Mouse (Mus musculus): ENCODE data around the gene Cxadr. TPM values are rescaled to one million over a fixed set of nuclear protein-coding genes. Genes with fewer than 3 reads are reported as not detected.

The Cxadr gene
- total and polyA plus RNA-seq, 2 experiments from 2014 or later: 178 to 346 TPM

DNA sequence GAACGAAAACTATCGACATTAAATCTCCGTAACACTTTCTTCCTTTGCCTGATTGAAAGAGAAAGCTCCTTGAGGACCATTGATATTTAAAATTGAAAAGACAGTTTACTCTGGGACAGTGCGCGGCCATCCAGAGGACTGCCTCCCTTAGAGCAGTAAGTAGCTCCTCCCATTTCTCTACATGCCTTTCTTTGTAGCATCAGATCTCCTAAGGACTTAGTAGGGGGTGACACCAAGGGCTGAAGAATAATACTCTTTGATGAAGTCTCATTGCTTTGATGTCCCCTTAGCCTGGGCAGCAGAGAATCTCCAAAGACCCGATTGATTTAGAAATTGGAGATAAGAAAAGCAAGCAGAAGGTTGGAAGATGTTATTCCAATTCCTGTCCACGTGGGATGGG, 20.3 kb downstream of the Cxadr start:
- no peaks in the 10 kb centered on the region; the same call in 1 of the 2 replicates for H3K4me1 ChIP-seq (ENCODE audit: insufficient read depth, low read length)
- H3K9me3 ChIP-seq (ENCODE audit: low read length): no peaks in the 10 kb centered on the region
- peak overlapping the region; percentile 39 for H3K4me2 ChIP-seq (ENCODE audit: low read depth, low read length, poor library complexity, severe bottlenecking)
- no peak overlapping the region for H3K9ac ChIP-seq (replicated peaks; ENCODE audit: low read length, poor library complexity, severe bottlenecking)
- peak; percentile 28 for DNase-seq (ENCODE audit: low spot score)
- peaks cover 10% of the 10 kb centered on the region for H3K36me3 ChIP-seq (ENCODE audit: insufficient read depth, low read length)
- H3K4me3 ChIP-seq (ENCODE audit: low read depth, low read length): 0 out of 2 replicates have a peak overlapping the region, but pooled peaks have one; percentile 1
- no peaks in the 10 kb centered on the region for H3K27me3 ChIP-seq (ENCODE audit: insufficient read depth, low read length)
- no peak for TF ChIP-seq CTCF (IDR thresholded peaks at IDR 0.05)
- peak overlapping the region; percentile 8; the same call in 1 of the 2 replicates for H3K27ac ChIP-seq (ENCODE audit: low read depth, low read length)
- ATAC-seq (ENCODE audit: low FRiP score): no peak
- 6% methylated on average over 7 of the region's 7 CpGs for WGBS

- Histone ChIP-seq H3K9ac (replicated peaks; ENCODE audit: low read length, poor library complexity, severe bottlenecking) (no peak overlapping the region), H3K27me3 (ENCODE audit: insufficient read depth, low read length) (no peaks in the 10 kb centered on the region), H3K4me1 (ENCODE audit: insufficient read depth, low read length) (no peaks in the 10 kb centered on the region; the same call in 1 of the 2 replicates), H3K4me3 (ENCODE audit: low read depth, low read length) (0 out of 2 replicates have a peak overlapping the region, but pooled peaks have one; percentile 1), H3K36me3 (ENCODE audit: insufficient read depth, low read length) (peaks cover 15% of the 10 kb centered on the region), H3K4me2 (ENCODE audit: low read depth, low read length, poor library complexity, severe bottlenecking) (peak overlapping the region; percentile 39), H3K27ac (ENCODE audit: low read depth, low read length) (peak overlapping the region; percentile 8), H3K9me3 (ENCODE audit: low read length) (no peaks in the 10 kb centered on the region)
- TF ChIP-seq CTCF (IDR thresholded peaks at IDR 0.05): no peak
- 2% methylated on average over 7 of the region's 7 CpGs for WGBS
- peak; percentile 51 for DNase-seq (ENCODE audit: low spot score)
- ATAC-seq (ENCODE audit: low FRiP score): peak; percentile 47; the same call in 1 of the 2 replicates
Observed at GRCm38 (mm10) chr16:78322140-78322539, 20.9 kb downstream of the Cxadr start.

- no peak for DNase-seq (ENCODE audit: low spot score)
- no peaks in the 10 kb centered on the region; the same call in 1 of the 2 replicates for H3K4me1 ChIP-seq (ENCODE audit: insufficient read depth, low read length)
- peaks cover 29% of the 10 kb centered on the region for H3K36me3 ChIP-seq (ENCODE audit: insufficient read depth, low read length)
- 85% methylated on average over 27 of the region's 27 CpGs for WGBS
- no peak for ATAC-seq (ENCODE audit: low FRiP score)
- no peak overlapping the region for H3K4me3 ChIP-seq (ENCODE audit: low read depth, low read length)
- H3K27me3 ChIP-seq (ENCODE audit: insufficient read depth, low read length): no peaks in the 10 kb centered on the region
- H3K9me3 ChIP-seq (ENCODE audit: low read length): no peaks in the 10 kb centered on the region
- H3K9ac ChIP-seq (replicated peaks; ENCODE audit: low read length, poor library complexity, severe bottlenecking): no peak overlapping the region
- H3K4me2 ChIP-seq (ENCODE audit: low read depth, low read length, poor library complexity, severe bottlenecking): no peak overlapping the region
- TF ChIP-seq CTCF (IDR thresholded peaks at IDR 0.05): no peak
- H3K27ac ChIP-seq (ENCODE audit: low read depth, low read length): no peak overlapping the region
Observed at GRCm38 (mm10) chr16:78325972-78326848, 24.9 kb downstream of the Cxadr start.

- Histone ChIP-seq H3K9me3 (ENCODE audit: low read length) (no peaks in the 10 kb centered on the region), H3K4me3 (ENCODE audit: low read depth, low read length) (no peak overlapping the region), H3K4me1 (ENCODE audit: insufficient read depth, low read length) (no peaks in the 10 kb centered on the region; the same call in 1 of the 2 replicates), H3K27ac (ENCODE audit: low read depth, low read length) (no peak overlapping the region), H3K4me2 (ENCODE audit: low read depth, low read length, poor library complexity, severe bottlenecking) (no peak overlapping the region), H3K27me3 (ENCODE audit: insufficient read depth, low read length) (no peaks in the 10 kb centered on the region), H3K36me3 (ENCODE audit: insufficient read depth, low read length) (peaks cover 35% of the 10 kb centered on the region), H3K9ac (replicated peaks; ENCODE audit: low read length, poor library complexity, severe bottlenecking) (no peak overlapping the region)
- 90% methylated on average over 7 of the region's 7 CpGs for WGBS
- DNase-seq (ENCODE audit: low spot score): no peak
- no peak for ATAC-seq (ENCODE audit: low FRiP score)
- no peak for TF ChIP-seq CTCF (IDR thresholded peaks at IDR 0.05)
Observed at GRCm38 (mm10) chr16:78327562-78327961, 26.3 kb downstream of the Cxadr start.

DNA sequence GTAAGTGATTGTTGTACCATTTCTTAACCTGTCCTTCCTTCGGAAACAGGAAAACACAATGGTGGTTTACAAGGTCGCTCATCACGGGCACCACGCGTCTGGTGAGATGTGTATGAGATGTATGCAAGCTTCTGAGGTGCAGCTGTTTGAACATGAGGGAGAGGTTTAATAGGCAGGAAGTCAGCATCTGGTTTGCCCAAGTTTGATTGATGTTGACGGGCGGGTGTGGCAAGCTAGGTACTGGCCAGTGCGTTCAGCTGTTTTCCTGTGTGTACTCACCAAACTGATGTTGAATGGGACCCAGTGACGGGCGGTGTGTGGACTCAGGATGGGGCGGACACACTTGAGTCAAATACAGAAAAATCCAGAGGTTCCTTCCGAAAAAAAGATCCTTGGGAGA, 26.7 kb downstream of the Cxadr start:
- Histone ChIP-seq H3K27ac (ENCODE audit: low read depth, low read length) (no peak overlapping the region), H3K4me2 (ENCODE audit: low read depth, low read length, poor library complexity, severe bottlenecking) (no peak overlapping the region), H3K36me3 (ENCODE audit: insufficient read depth, low read length) (peaks cover 40% of the 10 kb centered on the region), H3K4me3 (ENCODE audit: low read depth, low read length) (no peak overlapping the region), H3K9ac (replicated peaks; ENCODE audit: low read length, poor library complexity, severe bottlenecking) (no peak overlapping the region), H3K9me3 (ENCODE audit: low read length) (no peaks in the 10 kb centered on the region), H3K4me1 (ENCODE audit: insufficient read depth, low read length) (no peaks in the 10 kb centered on the region), H3K27me3 (ENCODE audit: insufficient read depth, low read length) (no peaks in the 10 kb centered on the region)
- WGBS: 94% methylated on average over 12 of the region's 12 CpGs
- ATAC-seq (ENCODE audit: low FRiP score) (no peak), DNase-seq (ENCODE audit: low spot score) (no peak)
- TF ChIP-seq CTCF (IDR thresholded peaks at IDR 0.05): no peak

DNA sequence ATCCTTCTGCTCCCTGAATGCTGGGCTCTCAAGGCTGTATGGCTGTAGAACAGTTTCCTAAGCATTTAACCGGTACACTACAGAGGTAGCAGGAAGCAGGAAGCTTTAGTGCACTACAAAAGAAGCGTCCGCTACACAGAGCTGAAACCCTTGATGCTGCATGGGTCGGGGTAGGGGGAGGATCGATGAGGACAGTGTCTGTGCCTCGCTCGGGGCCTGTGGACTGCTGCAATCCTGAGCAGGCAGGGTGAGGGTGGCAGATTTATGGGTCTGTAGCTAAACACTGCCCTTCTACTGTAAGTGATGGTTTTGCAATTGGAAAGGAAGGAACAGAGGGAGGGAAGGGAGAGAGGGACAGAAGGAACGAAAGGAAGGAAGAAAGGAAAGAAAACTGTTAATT, 35.9 kb downstream of the Cxadr start:
- no peaks in the 10 kb centered on the region for H3K4me1 ChIP-seq (ENCODE audit: insufficient read depth, low read length)
- H3K9ac ChIP-seq (replicated peaks; ENCODE audit: low read length, poor library complexity, severe bottlenecking): no peak overlapping the region
- ATAC-seq (ENCODE audit: low FRiP score) (no peak), DNase-seq (ENCODE audit: low spot score) (no peak)
- peaks cover 29% of the 10 kb centered on the region for H3K36me3 ChIP-seq (ENCODE audit: insufficient read depth, low read length)
- H3K4me3 ChIP-seq (ENCODE audit: low read depth, low read length): no peak overlapping the region
- no peaks in the 10 kb centered on the region for H3K27me3 ChIP-seq (ENCODE audit: insufficient read depth, low read length)
- H3K27ac ChIP-seq (ENCODE audit: low read depth, low read length): no peak overlapping the region
- H3K9me3 ChIP-seq (ENCODE audit: low read length): no peaks in the 10 kb centered on the region
- TF ChIP-seq CTCF (IDR thresholded peaks at IDR 0.05): no peak
- H3K4me2 ChIP-seq (ENCODE audit: low read depth, low read length, poor library complexity, severe bottlenecking): no peak overlapping the region
- WGBS: 70% methylated on average over 8 of the region's 8 CpGs

Measured in midbrain, postnatal 0 days (tissue).